Comparison of ENCODE assay signal across 7 mouse cellular contexts in genomic region chr6:134594569-134595442, GRCm38 (mm10). TPM values are rescaled to one million over a fixed set of nuclear protein-coding genes. Genes with fewer than 3 reads are reported as not detected.
DNase-seq lines count a peak whose midpoint lies in the region; ATAC-seq lines count a peak whose summit lies in the region.

No protein-coding gene starts in this region.

- H3K9me3 ChIP-seq in megakaryocyte, embryonic 14.5 days = peaks cover 9% of the 10 kb centered on the region
- H3K9me3 ChIP-seq in forebrain, embryonic 11.5 days (ENCODE audit: control insufficient read depth, low read length) = no peaks in the 10 kb centered on the region

- H3K27me3 ChIP-seq in megakaryocyte, embryonic 14.5 days (replicated peaks) = peaks cover 7% of the 10 kb centered on the region
- H3K27me3 ChIP-seq in forebrain, embryonic 11.5 days (ENCODE audit: control insufficient read depth, insufficient read depth, low read length) = no peaks in the 10 kb centered on the region

- no peak overlapping the region for H3K4me2 ChIP-seq in forebrain, embryonic 11.5 days (ENCODE audit: low read depth, low read length, severe bottlenecking)

- no peak overlapping the region for H3K9ac ChIP-seq in forebrain, embryonic 11.5 days (ENCODE audit: low read length)

- DNase-seq in adrenal gland, postnatal 36 days = peak; percentile 59 to 66
- peak; percentile 72 to 83 for DNase-seq in heart, adult 9 months (ENCODE audit: low spot score in 2 of 2)
- DNase-seq in kidney, postnatal 14 days = peak; percentile 86
- no peak for DNase-seq in forebrain, embryonic 11.5 days (ENCODE audit: low spot score)
- DNase-seq in cerebellum, adult 11-12 months = no peak
- no peak for DNase-seq in left cerebral cortex, postnatal 25 days (ENCODE audit: low spot score in 2 of 2)

- 90% methylated on average over 21 of the region's 21 CpGs for WGBS in forebrain, embryonic 11.5 days

- ATAC-seq in forebrain, embryonic 11.5 days (replicated peaks; ENCODE audit: low FRiP score) = no peak

- no peaks in the 10 kb centered on the region for H3K36me3 ChIP-seq in megakaryocyte, embryonic 14.5 days (replicated peaks; ENCODE audit: low read length)
- no peaks in the 10 kb centered on the region for H3K36me3 ChIP-seq in forebrain, embryonic 11.5 days (ENCODE audit: control insufficient read depth, insufficient read depth, low read length)

- H3K4me1 ChIP-seq in megakaryocyte, embryonic 14.5 days = peaks cover 19% of the 10 kb centered on the region
- no peaks in the 10 kb centered on the region for H3K4me1 ChIP-seq in forebrain, embryonic 11.5 days (replicated peaks; ENCODE audit: control insufficient read depth, insufficient read depth, low read length)

- intact Hi-C loops in left cerebral cortex, postnatal 25 days (cut with DNase I) = no loop called here

- peak overlapping the region; percentile 86 for H3K4me3 ChIP-seq in megakaryocyte, embryonic 14.5 days (replicated peaks)
- H3K4me3 ChIP-seq in forebrain, embryonic 11.5 days (ENCODE audit: low read depth, low read length) = no peak overlapping the region

- no peak overlapping the region for H3K27ac ChIP-seq in forebrain, embryonic 11.5 days (ENCODE audit: low read depth, low read length)

RNA-seq across cellular contexts. Expression of gene Lrp6, which starts 28.0 kb away (rescaled TPM):
- 10 to 100 TPM; 91.4 to 97.7 TPM for total RNA-seq in adrenal gland, postnatal 36 days (2021)
- 4.0 and 5.0 TPM in 2 replicates for polyA plus RNA-seq in megakaryocyte, embryonic 14.5 days (2012; ENCODE audit: insufficient read depth, low replicate concordance)
- 32.5 and 32.9 TPM in 2 replicates for polyA plus RNA-seq in forebrain, embryonic 11.5 days (2014; fragmentation: Nextera tagmentation; extraction: Ambion mirVana)
- total RNA-seq in left cerebral cortex, postnatal 25 days (2021) = 10 to 100 TPM; 45.9 to 47.0 TPM

RNA-seq across cellular contexts. Expression of gene Mansc1, which starts 37.5 kb away (rescaled TPM):
- total RNA-seq in adrenal gland, postnatal 36 days (2021) = 1 to 10 TPM; 4.4 to 4.9 TPM
- polyA plus RNA-seq in megakaryocyte, embryonic 14.5 days (2012; ENCODE audit: insufficient read depth, low replicate concordance) = not detected in 2 replicates
- polyA plus RNA-seq in forebrain, embryonic 11.5 days (2014; fragmentation: Nextera tagmentation; extraction: Ambion mirVana) = 0.53 and 1.2 TPM in 2 replicates
- 10 to 100 TPM in 1 of 2 experiments, 1 to 10 TPM in 1; 9.9 to 10.0 TPM for total RNA-seq in left cerebral cortex, postnatal 25 days (2021)

RNA-seq across cellular contexts. Expression of gene Borcs5, which starts 44.5 kb away (rescaled TPM):
- 10 to 100 TPM; 13.7 to 15.4 TPM for total RNA-seq in adrenal gland, postnatal 36 days (2021)
- 15.7 and 33.1 TPM in 2 replicates for polyA plus RNA-seq in megakaryocyte, embryonic 14.5 days (2012; ENCODE audit: insufficient read depth, low replicate concordance)
- polyA plus RNA-seq in forebrain, embryonic 11.5 days (2014; fragmentation: Nextera tagmentation; extraction: Ambion mirVana) = 27.0 and 29.7 TPM in 2 replicates
- total RNA-seq in left cerebral cortex, postnatal 25 days (2021) = 10 to 100 TPM; 32.1 to 36.1 TPM

Comparison
In these comparisons a context has a peak if more than half of its experiments do, and no peak if none do; other contexts are left out.
1. DNase-seq: peak in adrenal gland, postnatal 36 days (2 of 2), heart, adult 9 months (2 of 2) and kidney, postnatal 14 days (single experiment); none in forebrain, embryonic 11.5 days (single experiment), cerebellum, adult 11-12 months (single experiment) and left cerebral cortex, postnatal 25 days (0 of 2).